Mouse (Mus musculus): ENCODE results near the gene Sirt2.

The Sirt2 gene

DNA sequence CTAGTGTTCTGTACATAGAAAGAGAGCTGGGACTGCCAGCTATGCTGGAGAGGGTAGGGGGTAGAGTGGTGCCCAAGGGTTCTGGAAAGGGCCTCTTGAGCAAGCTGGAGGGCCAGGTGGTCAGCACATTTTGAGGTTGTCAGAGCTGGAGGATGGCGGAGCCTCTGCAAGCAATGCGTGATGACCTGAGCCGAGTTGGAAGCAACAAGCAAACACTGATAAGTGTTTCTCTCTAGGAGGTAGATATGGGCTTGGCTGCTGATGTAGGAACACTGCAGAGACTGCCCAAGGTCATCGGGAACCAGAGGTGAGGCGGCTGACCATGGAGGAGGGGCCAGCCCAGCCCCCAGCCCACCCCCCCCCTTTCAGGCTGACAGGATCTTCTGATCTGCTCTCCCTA lies 64.4 kb downstream of the Sirt2 start:
- DNase-seq (ENCODE audit: inconsistent age in 2 of 2, low spot score in 1 of 2), result peak in 1 of 2 experiments; percentile 28

GRCm38 (mm10) chr7:28831411-28832125 lies 65.0 kb downstream of the Sirt2 start:
- no peak for DNase-seq (ENCODE audit: inconsistent age in 2 of 2, low spot score in 1 of 2)

- DNase-seq (ENCODE audit: inconsistent age in 2 of 2, low spot score in 1 of 2), result no peak
These were observed 65.6 kb downstream of the Sirt2 start for GRCm38 (mm10) chr7:28832137-28832536.

DNA sequence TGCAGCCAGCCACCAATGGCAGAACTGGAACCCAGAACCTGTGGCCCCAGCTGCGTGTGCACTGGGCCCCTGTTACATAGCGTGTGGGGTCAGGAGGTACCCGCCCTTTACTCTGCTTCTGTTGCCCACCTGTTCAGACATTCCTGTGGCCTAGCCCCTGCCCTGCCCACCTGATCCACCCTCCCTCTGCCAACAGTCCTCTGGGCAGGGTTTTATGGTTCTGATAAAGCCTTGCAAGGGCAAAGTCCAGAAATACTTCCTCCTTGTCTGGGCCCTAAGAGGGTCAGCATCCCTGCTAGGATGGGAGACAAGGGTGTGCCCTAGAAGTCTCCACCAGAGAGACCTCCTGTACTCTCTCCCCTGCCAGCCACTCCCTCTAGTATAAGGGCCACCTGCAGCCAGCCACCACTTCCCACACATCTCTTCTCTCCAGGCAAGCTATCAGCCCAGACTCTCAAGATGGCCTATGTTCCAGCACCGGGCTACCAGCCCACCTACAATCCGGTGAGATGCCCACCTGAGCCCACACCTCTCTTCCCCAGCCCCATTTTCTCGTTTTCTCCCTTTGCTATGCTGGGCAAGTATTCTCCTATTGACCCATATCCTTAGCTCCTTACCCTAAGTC lies 67.3 kb downstream of the Sirt2 start, which contains the start of gene Lgals4:
Gene Lgals4 (plus strand): TSS at position 132 of the 625 bp plus-strand sequence.
- DNase-seq (ENCODE audit: inconsistent age in 2 of 2, low spot score in 1 of 2), result no peak

DNA sequence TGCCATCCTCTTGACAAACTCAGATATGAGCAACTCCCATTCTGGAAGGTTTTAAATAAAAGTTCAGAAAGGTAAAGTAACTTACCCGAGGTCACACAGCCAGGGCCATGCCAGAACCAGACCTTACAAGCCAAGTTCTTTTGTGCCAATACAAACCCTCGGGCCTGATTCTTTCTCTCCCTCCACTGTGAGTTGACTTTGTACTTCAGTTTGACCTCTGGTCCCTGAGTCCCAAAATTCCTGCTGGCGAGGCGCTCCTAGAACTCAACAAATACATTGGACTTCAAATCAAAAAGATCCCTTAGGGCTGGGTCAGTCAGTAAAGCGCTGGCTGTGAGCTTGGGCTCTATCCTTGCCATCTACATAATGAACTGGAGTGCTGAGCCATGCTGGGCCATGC lies 70.4 kb downstream of the Sirt2 start:
- peak in 1 of 2 experiments; percentile 34 for DNase-seq (ENCODE audit: inconsistent age in 2 of 2, low spot score in 1 of 2)

Measured in adrenal gland, adult (tissue).